Mouse (Mus musculus): Measurements from ENCODE around the gene Astn2.

Gene Astn2

DNA sequence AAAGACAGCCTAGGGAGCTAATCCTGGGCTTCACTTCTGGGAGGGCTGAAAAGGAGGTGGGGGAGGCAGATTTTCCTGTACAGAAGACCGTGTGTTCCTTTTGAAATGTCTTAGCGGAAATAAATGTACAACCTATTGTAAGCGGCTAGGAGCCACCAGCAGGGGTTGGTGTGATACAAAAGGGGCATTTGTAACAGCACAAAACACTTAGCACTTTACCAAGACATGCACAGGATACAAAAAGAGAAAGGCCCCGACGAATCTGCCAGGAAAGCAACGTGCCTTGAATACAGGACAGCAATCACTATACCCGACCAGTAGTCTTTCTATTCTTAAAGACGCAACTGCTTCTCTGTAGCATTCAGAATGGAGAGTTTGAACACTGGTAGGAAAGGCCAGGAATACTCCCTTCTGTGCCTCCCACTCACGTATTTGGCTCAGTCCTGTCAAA is 564.8 kb downstream of the Astn2 start:
- no peak for DNase-seq (ENCODE audit: low spot score)

DNA sequence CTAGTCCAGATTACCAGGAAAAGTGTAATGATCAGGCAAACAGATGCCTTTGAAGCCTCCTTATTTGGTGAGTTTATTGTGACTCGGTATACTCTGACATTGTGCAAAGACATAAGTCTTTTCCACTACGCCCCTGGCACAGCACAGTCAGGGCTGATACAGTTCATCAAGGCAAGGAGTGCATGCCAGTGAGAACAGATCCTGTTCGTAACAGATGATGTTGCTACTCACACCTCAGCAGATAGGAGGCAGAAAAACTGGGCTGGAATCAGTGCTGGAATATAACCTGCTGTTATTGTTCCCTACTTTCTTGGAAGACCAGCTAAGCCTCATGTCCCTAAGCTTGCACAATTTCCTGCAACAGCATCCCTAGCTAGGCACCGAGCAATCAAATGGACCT is 565.6 kb downstream of the Astn2 start:
- no peak for DNase-seq (ENCODE audit: low spot score)

DNA sequence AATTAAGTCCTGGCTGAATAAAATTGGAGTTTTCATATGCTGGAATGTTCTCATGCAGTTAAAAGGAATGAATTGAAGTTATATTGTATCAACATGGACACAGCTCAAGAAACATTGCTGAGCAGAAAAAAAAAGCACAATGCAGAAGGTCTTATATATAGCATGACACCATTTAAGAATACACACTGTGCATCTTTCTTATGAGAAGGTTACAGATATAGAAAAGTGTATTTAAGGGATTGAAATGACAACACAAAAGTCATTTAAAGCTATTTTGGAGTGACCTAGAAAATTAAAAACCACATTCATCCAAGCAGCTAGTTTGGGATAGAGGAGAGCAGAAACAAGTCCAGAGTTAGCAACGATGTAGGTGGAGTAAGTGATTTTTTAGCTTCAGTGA is 571.4 kb downstream of the Astn2 start:
- DNase-seq (ENCODE audit: low spot score) = no peak

DNA sequence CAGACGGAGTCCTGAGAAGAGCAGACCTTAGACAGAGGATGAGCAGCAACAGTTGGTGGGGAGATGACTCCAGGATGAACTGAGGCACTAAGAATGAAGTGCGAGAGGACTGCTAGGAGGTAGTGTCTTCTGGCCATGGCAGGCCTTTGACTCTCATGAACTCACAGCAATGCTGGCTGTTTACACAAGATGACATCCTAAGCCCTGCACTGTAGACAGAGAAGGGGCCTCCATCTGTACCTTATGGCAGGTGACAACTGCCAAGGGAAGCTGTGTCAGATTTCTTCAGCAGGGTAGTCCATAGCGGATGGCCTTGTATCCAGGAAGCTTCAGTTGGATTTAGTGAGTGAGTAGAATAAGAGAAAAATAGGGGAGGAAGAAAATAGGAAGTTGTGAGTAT is 572.5 kb downstream of the Astn2 start:
- DNase-seq (ENCODE audit: low spot score) = no peak

DNA sequence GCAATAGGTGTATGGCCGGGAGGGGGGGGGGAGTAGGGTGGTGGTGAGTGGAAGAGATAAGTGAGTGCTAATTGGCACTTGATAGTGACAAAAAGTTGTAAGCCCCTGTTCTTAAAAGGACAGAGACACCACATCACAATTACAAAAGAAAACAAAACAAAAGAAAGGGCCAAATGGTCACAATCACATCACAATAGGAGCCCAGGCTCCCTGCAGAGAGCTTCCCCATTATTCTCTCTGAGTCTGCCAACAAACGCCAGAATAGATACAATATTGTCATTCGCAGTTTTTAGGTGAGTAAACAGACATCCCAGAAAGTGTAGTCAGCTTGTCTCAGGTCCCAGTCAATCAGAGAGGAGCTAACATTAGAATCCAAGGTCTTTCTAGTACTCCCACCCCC is 573.9 kb downstream of the Astn2 start:
- DNase-seq (ENCODE audit: low spot score) = no peak

DNA sequence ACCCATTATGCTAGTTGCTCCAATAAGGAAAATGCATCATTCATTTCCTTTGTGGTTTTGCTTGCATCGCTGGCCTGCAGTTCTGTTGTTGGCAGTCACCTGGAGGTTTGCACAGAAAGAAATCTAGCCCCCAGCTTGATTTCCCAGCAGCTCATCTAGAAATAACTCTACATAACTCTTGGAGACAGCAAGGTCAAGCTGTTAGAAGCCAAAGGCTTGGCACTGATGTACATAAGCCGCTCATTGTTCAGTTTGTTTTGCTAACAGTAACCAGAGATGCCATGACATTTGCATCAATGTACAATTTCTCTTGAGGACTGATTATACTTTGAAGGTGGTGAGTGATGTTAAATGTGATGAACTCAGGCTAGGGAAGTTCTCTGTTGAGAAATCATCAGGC is 583.3 kb downstream of the Astn2 start:
- DNase-seq (ENCODE audit: low spot score) = no peak

DNA sequence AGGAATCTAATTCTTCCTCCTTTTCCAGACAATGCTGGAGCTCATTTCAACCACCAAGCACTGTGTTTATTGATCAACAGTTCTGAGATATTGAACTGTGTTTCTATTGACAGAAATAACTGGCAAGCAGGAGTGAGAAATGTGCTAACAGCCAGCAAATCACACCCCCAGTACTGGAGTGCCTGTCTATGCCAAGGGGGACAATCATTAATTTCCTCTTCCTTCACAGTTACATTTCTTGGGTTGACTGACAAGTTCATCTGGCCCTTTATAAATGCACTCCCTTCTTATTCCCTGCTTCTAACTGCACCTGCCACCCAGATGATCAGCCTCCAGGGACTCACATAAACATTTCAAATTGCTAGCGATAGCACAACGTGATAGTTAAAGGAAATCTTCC is 584.2 kb downstream of the Astn2 start:
- DNase-seq (ENCODE audit: low spot score) = no peak

DNA sequence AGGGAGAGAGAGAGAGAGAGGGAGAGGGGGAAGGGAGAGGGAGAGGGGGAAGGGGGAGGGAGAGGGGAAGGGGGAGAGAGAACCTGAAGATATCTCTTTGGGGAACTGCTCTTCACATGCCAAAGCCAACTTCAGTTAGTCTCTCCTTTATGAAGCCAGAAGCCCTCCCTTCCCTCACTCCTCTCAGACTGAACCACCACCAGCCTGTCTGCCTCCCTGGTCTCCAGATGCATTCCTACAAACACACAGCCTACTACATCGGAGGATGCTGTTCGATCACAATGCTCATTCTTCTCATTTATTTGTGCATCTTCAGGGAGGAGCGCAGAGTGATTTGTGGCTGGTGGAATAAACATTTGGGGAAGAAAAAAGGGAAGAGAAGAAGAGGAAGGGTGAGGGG is 584.6 kb downstream of the Astn2 start:
- DNase-seq (ENCODE audit: low spot score) = no peak

DNA sequence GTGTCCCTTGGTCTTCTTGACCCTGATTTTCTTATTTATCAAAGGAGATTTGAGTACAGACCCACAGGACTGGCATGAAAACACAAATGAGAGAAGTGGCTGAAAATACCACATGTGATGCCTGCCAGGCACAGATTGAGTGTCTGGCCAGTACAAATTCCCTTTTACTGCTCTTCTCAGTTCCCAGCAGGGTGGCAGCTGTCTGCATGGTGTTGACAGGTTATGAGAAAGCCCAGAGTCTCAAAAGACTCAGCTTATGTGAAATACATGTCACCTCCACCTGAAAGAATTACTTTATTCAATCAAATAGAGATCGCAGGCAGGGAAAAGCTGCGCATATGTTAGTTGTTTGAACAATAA is 590.3 kb downstream of the Astn2 start:
- DNase-seq (ENCODE audit: low spot score) = no peak

DNA sequence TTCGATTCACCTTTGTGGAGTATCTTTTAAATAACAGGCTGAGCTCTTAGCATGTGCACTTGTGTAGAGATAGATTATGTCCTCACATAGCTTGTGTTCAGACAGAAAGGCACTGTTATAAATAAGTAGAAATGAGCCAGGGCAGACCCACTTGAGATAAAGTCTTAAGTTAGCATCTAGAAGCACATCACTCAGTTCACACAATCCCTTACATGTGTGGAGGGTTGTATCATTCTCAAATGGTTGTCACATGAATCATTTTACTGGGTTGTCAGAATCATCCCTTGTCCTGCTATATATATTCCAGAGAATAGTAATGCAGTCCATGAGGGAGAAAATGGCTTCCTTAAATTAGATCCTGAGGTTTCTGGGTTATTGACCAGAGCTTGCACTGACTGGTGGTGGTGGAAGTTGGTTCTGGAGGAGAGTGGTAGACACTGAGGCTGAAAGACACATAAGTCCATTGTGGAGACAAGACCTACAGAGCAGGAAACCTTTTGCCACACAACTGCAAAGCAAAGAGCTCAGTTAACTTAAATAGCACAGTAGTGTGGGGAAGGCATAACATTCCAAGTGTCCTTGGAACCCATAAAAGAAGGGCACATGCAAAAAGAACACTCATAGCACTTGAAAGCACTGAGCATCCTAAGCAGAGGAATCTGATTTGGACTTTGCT is 590.8 kb downstream of the Astn2 start:
- DNase-seq (ENCODE audit: low spot score) = no peak

DNA sequence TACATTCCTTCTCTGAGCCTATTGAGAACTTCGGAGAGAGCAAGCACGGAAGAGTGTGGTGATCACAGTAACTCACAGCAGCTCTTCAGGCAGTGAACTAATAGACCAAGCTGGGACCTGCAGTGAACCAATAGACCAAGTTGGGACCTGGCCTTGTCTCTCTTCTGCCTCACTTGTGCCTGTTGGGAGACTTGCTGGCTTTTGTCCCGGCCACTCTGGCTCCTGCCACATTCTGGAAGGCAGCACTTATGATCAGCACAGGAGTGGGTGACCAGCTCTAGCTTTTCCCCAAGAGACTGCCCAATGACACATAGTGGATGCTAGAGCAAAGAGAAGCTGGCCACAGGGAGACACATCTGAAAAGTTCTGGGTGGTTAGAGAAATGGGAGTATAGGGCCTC is 597.1 kb downstream of the Astn2 start:
- DNase-seq (ENCODE audit: low spot score) = no peak

DNA sequence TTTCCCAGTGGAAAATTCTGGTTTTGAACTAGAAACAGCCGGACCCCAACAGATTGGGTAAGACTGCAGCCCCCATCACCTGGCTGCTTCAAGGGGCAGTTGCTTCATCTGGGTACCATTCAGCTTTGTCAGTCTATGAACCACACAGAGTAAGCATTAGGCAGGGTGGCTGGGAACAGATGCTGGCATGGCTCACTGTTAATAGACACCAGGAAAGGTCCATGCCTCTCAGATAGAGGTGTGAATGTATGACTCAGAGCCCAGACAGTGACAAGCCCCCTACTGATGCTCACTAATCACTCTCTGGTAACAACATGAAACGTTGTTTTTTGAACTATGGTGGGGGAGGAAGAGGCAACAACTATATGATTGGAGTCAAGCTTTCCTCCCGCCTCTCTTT is 603.2 kb downstream of the Astn2 start:
- DNase-seq (ENCODE audit: low spot score) = no peak

DNA sequence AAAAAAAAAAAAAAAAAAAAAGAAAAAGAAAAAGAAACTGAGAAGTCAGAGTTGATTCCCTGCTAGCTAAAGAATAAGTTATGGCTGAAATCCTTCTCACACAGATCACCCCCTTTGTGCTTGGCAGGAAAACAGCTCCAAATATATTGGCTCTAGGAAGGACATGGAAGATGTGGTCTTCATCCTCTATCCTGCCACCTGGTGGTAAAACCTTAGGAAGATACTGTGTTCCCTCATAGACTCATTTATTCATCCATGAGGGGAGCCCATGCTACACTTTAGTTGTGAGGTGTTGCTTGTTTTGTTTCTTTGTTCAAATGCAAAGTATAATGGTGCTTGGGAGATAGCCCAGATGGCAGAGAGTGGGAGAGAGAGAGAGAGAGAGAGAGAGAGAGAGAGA is 613.4 kb downstream of the Astn2 start:
- no peak for DNase-seq (ENCODE audit: low spot score)

DNA sequence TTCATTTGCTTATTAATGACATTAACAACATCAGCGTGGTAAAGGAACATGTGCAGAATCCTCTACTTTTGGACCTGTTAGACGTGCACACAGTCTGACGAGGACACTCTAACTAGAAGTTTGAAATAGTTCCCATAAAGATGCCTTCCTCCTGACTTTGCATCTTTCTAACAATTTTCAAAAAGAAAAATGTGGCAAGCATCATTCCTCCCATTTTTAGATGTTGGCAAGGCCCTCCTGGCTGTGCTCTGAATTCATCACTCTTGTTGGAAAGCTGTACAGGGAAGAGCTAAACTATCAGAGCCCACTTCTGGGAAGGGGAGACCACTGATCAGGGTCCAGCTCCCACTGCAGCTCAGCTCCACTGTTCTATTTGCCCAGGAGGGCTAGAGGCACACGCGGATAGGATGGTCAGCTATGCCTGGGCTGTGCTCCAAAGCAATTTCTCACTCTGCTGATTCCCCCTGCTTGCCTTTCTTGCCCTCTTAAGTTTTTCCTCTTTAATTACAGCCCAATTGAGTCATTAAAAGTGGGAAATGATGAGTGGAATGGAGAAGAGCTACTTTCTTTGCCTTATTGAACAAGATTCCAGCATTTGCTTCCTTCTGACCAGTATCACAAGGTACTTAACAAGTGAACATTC is 630.9 kb downstream of the Astn2 start:
- no peak for DNase-seq (ENCODE audit: low spot score)

DNA sequence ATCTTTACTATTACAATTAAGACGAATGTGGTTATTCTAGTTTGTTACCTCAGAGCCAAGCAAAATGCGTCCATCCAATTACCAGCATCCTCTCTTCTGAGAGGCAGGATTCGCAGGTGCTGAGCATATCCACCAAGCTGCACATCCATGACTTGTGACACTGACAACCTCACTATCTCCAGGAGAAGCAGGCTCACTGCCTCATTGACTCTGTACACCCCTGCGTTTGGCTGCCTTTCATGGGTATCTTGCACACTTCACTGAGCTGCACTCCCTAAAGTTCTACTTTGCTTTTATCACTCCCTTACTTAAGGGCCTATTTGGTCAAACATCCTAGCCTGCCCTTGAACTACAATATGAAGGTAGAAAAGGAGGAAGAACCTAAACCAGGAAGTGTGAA is 633.5 kb downstream of the Astn2 start:
- DNase-seq (ENCODE audit: low spot score) = no peak

DNA sequence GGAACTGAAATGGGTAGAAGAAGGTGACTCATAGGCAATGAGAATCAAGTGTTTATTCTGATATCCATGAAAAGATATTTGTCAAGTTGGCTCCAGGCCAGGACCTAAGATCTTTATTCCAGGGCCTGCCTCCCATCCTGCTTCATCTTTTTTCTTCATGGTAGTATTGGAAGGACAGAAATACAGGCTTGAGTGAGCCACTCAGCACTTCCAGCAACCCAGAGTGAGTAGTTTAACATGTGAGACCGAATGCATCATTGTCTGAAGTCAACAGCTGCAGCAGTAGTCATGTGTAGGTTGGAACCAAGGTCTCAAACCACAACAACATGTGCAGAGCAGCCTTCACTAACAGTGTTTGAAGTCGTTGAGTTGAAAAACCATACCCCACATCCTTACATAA is 636.5 kb downstream of the Astn2 start:
- DNase-seq (ENCODE audit: low spot score) = no peak

DNA sequence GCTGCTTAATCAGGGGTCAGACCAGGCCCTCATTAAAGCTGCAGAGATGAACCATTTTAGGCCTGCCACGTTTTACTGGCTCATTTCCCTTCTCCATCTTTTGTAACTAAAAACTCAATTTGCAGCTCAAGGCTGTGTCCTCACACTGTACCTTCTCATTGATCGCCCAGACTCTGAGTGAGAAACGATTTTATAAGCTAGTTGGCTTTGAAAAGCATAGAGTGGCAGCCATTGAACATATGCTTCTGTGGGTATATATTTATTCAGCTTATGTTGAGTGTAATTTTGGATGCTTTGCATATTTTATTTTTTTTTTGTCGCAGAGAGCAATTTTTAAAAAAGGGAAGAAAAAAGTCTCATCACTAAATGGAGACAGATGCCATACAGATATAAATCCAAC is 637.0 kb downstream of the Astn2 start:
- no peak for DNase-seq (ENCODE audit: low spot score)

DNA sequence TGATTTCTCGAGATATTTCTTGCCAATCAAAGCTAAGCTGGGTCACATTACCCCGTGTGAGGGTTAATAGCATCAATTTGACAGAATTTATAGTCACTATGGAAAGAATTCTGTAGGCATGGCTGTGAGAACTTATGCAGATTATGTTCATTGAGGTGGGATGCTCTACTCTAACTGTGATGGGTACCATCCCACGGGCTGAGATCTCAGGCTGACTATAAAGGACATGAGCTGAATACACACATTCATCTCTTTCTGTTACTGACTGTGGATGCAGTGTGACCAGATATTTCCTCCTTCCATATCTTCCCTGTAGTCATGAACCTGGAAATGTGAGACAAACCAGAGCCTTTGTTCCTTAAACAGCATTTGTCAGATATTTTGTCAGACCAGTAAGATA is 639.1 kb downstream of the Astn2 start:
- DNase-seq (ENCODE audit: low spot score) = no peak

DNA sequence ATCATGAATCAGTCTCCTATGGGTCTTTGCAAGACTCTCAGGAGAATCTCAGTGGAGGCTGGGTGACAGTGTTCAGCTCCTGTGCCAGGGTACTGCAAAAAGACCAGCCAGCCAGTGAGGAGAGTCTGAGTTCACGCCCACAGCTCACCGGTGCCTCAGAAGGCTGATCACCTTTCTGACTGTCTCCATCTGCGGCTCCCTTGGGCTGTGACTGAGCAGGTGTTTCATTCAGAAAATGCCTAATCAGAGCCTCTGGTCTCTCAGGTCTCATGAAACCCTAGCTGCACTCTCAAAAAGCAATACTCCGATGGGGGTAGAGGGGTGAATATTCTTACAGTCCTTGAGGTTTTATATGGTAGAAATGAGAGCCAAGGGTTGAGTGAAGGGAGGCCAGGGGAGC is 640.1 kb downstream of the Astn2 start:
- DNase-seq (ENCODE audit: low spot score) = no peak

DNA sequence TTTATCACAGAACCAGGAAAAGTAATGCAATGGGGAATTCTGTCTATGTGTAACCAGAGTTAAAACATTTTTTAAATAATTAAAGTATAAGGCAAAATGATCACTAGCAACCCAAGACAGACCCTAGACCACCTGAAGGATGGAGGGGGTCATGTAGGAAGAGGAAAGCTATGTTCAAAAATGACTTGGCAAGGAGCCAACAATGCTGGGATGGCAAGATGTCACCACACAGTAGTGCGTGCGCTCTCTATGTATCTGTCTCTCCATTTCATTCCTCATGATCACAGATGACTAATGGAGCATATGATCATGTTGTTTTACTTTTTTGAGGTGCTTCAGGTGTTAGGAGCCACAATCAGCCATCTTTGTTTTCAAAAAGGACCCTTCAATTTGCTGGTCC is 640.6 kb downstream of the Astn2 start:
- DNase-seq (ENCODE audit: low spot score) = no peak

DNA sequence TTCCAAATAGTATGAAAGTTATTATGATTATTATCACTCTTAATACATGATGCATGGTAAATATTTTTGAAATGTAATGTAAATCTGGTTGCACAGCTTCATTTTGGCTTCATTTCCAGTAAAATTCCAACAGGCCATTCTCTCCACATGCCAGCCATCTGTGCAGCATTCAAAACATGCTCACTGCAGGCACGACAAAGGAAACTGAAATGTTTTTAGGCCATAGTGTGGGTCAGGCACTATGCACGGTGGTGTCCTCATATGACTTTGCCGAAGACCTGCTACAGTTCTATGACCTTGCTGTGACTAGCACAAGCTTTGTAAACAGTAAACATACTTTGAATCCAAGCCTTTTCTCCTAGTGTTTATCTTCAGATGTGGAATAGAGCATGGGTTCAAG is 642.3 kb downstream of the Astn2 start:
- DNase-seq (ENCODE audit: low spot score) = no peak

DNA sequence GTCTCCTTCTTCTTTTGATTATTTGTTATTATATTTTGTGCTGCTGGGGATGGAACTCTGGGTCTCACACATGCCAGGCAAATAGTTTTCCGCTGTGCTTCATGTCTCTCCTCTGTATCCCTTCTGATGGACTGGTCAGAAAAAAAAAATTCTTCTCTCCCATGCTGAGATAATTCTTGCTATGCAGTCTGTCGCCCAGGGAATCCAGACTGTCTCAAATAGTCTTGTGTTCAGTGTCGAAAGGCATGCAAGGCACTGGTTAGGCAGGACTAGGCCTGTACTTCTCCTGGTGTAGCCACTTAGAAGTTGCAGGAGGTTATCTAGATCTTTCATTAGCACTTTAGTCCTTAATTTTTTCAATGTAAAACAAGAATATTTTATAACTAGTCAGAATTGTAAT is 642.8 kb downstream of the Astn2 start:
- no peak for DNase-seq (ENCODE audit: low spot score)

DNA sequence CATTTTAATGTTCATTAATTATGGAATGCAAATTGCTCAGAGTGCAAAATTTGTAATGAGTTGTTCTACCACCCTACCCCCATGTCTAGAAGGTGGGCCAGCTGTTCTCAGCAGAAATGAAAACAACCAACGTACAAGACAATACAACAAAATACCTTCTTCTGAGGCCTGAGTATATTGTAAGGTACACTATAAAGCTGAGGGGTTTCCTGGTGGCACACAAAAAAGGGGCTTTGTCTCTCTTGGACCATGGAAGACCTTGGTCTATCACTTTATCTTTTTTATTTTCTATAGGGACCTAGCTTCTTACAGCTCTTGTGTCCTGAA is 645.6 kb downstream of the Astn2 start:
- no peak for DNase-seq (ENCODE audit: low spot score)

DNA sequence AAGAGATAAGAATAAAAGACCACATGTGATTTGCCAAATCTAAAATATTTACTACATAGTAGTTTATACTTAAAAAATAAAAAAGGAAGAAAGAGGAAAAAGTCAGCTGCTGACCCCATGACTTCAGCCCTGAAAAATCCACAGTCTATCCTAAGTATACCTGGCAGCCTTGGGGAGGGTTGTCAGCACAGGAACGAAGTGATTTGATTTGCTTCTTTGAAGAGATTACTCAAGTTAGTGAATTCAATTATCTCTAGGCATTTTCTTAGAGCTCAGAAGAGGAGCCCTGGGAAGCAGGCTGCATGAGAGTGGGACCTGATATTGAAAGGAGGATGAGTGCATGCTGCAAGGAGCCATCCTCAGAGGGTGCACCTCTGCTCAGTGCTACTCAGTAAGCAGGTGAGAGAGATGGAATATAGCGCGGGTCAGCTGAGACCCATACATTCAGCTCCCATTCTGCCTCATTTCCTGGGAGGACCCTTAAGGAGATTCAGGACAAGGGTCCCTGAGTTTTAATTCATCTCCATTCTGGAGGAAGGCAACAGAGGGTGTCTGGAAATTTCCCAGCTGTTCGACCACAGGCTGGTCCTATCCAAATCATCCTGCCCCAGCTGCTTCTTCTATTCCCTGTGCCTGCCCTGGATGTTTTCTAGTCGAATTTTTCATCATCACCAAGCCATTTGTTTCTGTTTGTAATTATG is 646.1 kb downstream of the Astn2 start:
- DNase-seq (ENCODE audit: low spot score) = no peak

Data from T-cell, adult 2 months (primary cell).